Mouse (Mus musculus): ENCODE measurements around the gene Dcn. TPM values are rescaled to one million over a fixed set of nuclear protein-coding genes. Genes with fewer than 3 reads are reported as not detected.

Dcn gene
- 52.2 and 56.7 TPM in 2 replicates for total RNA-seq (2014; rRNA removed)
- 52.2 and 57.3 TPM in 2 replicates for polyA plus RNA-seq (2015; fragmentation: Nextera tagmentation; extraction: Ambion mirVana)

DNA sequence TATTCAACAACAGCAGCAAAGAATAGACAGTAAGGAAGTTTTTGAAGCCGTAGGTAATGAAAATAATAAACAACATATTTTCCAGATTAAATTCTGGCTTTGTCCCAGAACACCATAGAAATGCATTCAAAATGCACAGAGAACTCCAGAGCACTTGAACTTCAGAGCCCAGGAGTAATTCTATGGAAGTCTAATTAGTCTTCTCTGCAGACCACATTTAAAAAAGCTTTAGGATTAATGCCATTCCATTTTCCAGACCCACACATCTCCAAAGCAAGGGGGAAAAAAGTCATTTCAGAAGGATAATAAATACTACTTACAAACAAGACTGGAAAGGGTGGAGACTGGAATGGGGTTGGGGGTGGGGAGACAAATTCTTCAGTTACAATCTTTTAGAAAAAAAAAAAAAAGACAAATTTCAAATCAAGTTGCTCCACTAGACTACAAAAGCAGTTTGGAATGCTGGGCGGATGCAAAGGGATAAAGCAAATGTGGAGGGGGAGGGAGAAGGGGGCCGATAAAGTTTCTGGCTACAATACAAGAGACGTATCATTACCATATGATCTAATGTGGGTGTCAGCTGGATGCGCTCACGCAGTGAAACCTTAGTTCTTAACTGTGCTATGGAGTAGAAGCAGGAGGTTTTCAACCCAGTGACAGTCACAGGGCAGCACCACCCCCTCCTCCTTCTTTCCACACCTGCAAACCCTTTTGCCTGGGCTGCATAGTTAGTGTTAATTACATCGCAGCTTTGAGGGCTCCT is at the start of gene Dcn:
TSS of gene Dcn (plus strand) at position 606 of the 763 bp plus-strand sequence.
- peaks cover 3% of the 10 kb centered on the region; the same call in 1 of the 2 replicates for H3K4me1 ChIP-seq (ENCODE audit: insufficient read depth, low read length)
- DNase-seq (ENCODE audit: low spot score) (no peak), ATAC-seq (ENCODE audit: low FRiP score) (no peak)
- peak within 1 kb of the TSS; percentile 20; the same call in 1 of the 2 replicates for H3K4me2 ChIP-seq (ENCODE audit: low read depth, low read length, poor library complexity, severe bottlenecking)
- H3K27ac ChIP-seq (ENCODE audit: low read depth, low read length), result no peak within 1 kb of the TSS
- H3K9me3 ChIP-seq (ENCODE audit: low read length), result no peaks in the 10 kb centered on the region
- H3K9ac ChIP-seq (replicated peaks; ENCODE audit: low read length, poor library complexity, severe bottlenecking), result no peak within 1 kb of the TSS
- H3K27me3 ChIP-seq (ENCODE audit: insufficient read depth, low read length), result no peaks in the 10 kb centered on the region
- H3K36me3 ChIP-seq (ENCODE audit: insufficient read depth, low read length), result no peaks in the 10 kb centered on the region
- WGBS, result 11% methylated on average over 7 of the region's 7 CpGs
- H3K4me3 ChIP-seq (ENCODE audit: low read depth, low read length), result no peak within 1 kb of the TSS
- TF ChIP-seq CTCF (IDR thresholded peaks at IDR 0.05), result no peak

- no peaks in the 10 kb centered on the region for H3K9me3 ChIP-seq (ENCODE audit: low read length)
- no peaks in the 10 kb centered on the region for H3K4me1 ChIP-seq (ENCODE audit: insufficient read depth, low read length)
- TF ChIP-seq CTCF (IDR thresholded peaks at IDR 0.05), result no peak
- H3K36me3 ChIP-seq (ENCODE audit: insufficient read depth, low read length), result no peaks in the 10 kb centered on the region
- no peaks in the 10 kb centered on the region for H3K27me3 ChIP-seq (ENCODE audit: insufficient read depth, low read length)
- H3K4me2 ChIP-seq (ENCODE audit: low read depth, low read length, poor library complexity, severe bottlenecking), result no peak overlapping the region
- no peak overlapping the region for H3K27ac ChIP-seq (ENCODE audit: low read depth, low read length)
- no peak overlapping the region for H3K9ac ChIP-seq (replicated peaks; ENCODE audit: low read length, poor library complexity, severe bottlenecking)
- H3K4me3 ChIP-seq (ENCODE audit: low read depth, low read length), result no peak overlapping the region
- ATAC-seq (ENCODE audit: low FRiP score) (no peak), DNase-seq (ENCODE audit: low spot score) (no peak)
- 83% methylated on average over 5 of the region's 5 CpGs for WGBS
These were observed 42.7 kb upstream of the Dcn start for GRCm38 (mm10) chr10:97436662-97437061.

DNA sequence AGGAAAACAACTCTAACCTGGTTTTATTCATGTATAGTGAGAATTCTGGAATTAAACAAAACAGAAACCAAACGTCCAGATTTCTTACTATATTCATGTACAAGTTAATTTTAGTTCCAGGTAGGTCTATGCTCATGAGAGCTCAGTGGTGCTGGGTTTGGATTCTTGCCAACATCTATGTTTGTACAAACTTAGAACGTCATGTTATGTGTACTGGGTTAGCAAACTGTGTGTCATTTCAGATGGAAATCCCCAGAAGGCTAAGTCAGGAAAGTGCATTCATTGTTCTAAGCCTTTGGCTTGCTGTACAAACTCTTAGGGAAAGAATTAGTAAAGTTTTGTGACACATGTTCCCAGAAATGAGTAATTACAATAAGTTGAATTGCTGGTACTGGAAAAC is 37.1 kb upstream of the Dcn start:
- H3K4me3 ChIP-seq (ENCODE audit: low read depth, low read length), result no peak overlapping the region
- DNase-seq (ENCODE audit: low spot score) (no peak), ATAC-seq (ENCODE audit: low FRiP score) (no peak)
- H3K36me3 ChIP-seq (ENCODE audit: insufficient read depth, low read length), result no peaks in the 10 kb centered on the region
- H3K9ac ChIP-seq (replicated peaks; ENCODE audit: low read length, poor library complexity, severe bottlenecking), result no peak overlapping the region
- H3K4me2 ChIP-seq (ENCODE audit: low read depth, low read length, poor library complexity, severe bottlenecking), result no peak overlapping the region
- WGBS, result 60% methylated on average over 2 of the region's 2 CpGs
- H3K4me1 ChIP-seq (ENCODE audit: insufficient read depth, low read length), result no peaks in the 10 kb centered on the region
- no peak overlapping the region for H3K27ac ChIP-seq (ENCODE audit: low read depth, low read length)
- no peak for TF ChIP-seq CTCF (IDR thresholded peaks at IDR 0.05)
- H3K9me3 ChIP-seq (ENCODE audit: low read length), result no peaks in the 10 kb centered on the region
- H3K27me3 ChIP-seq (ENCODE audit: insufficient read depth, low read length), result no peaks in the 10 kb centered on the region

DNA sequence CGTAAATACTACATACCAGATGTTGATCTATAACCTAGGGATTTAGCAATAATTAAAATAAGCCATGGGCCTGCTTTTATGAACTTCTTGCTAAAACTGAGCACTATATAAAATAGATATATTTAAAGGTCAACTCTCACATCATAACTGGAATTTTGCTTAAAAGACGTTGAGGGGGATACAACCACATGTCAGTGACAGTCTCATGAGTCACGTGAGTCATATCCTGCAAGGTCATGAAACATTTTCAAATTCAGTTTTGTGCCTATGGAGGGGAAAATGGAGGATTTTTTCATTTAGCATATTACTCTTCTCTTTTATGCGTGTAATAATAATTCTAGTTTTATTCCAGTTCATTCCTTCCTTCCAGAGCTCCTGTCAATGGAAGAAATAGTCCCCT is 32.9 kb upstream of the Dcn start:
- ATAC-seq (ENCODE audit: low FRiP score) (no peak), DNase-seq (ENCODE audit: low spot score) (no peak)
- Histone ChIP-seq H3K9ac (replicated peaks; ENCODE audit: low read length, poor library complexity, severe bottlenecking) (no peak overlapping the region), H3K4me1 (ENCODE audit: insufficient read depth, low read length) (no peaks in the 10 kb centered on the region), H3K27me3 (ENCODE audit: insufficient read depth, low read length) (no peaks in the 10 kb centered on the region), H3K36me3 (ENCODE audit: insufficient read depth, low read length) (no peaks in the 10 kb centered on the region), H3K27ac (ENCODE audit: low read depth, low read length) (no peak overlapping the region), H3K4me2 (ENCODE audit: low read depth, low read length, poor library complexity, severe bottlenecking) (no peak overlapping the region), H3K9me3 (ENCODE audit: low read length) (no peaks in the 10 kb centered on the region), H3K4me3 (ENCODE audit: low read depth, low read length) (no peak overlapping the region)
- WGBS, result 89% methylated on average over 4 of the region's 4 CpGs
- TF ChIP-seq CTCF (IDR thresholded peaks at IDR 0.05), result no peak

DNA sequence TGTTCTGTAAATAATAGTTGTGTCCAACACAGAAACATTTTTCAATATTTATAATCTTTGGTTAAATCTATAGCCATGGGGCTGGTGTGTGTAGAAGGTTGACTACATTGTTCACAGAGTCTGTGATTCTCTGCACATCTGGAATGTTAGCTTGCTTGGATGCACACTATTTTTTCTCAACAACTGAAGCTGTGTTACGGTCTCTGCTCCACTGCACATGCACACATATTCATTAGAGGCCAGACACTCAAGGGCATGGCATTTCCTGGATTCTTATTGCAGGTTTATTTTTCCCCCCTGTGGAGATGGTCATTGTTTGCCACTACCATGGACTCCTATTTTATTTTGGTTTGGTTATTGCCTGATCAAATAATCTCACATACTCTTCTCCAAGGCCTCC is 26.5 kb upstream of the Dcn start:
- ATAC-seq (ENCODE audit: low FRiP score) (no peak), DNase-seq (ENCODE audit: low spot score) (no peak)
- 66% methylated on average over 1 of the region's 1 CpGs for WGBS
- Histone ChIP-seq H3K27ac (ENCODE audit: low read depth, low read length) (no peak overlapping the region), H3K27me3 (ENCODE audit: insufficient read depth, low read length) (no peaks in the 10 kb centered on the region), H3K9me3 (ENCODE audit: low read length) (no peaks in the 10 kb centered on the region), H3K4me1 (ENCODE audit: insufficient read depth, low read length) (no peaks in the 10 kb centered on the region), H3K4me3 (ENCODE audit: low read depth, low read length) (no peak overlapping the region), H3K9ac (replicated peaks; ENCODE audit: low read length, poor library complexity, severe bottlenecking) (no peak overlapping the region), H3K4me2 (ENCODE audit: low read depth, low read length, poor library complexity, severe bottlenecking) (no peak overlapping the region), H3K36me3 (ENCODE audit: insufficient read depth, low read length) (no peaks in the 10 kb centered on the region)
- no peak for TF ChIP-seq CTCF (IDR thresholded peaks at IDR 0.05)

DNA sequence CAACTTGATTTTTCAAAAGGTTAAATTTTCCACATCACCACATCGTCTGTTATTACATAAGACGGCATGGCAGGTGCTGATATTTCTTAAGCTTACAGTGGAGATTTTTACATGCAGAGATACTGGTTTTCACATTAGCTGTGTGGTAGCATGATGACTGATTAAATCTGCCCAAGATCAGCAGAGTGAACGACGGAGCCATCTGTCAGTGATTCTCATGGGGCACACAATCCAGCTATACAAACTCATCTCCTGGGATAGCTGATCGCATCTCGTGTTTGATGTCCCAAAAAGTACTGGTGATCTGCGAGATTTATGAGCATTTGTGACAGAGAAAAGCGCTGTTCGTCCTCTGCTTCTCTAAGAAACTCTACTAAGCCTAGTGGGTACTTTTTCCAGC is 25.9 kb upstream of the Dcn start:
- Histone ChIP-seq H3K4me1 (ENCODE audit: insufficient read depth, low read length) (no peaks in the 10 kb centered on the region), H3K9me3 (ENCODE audit: low read length) (no peaks in the 10 kb centered on the region), H3K9ac (replicated peaks; ENCODE audit: low read length, poor library complexity, severe bottlenecking) (no peak overlapping the region), H3K27me3 (ENCODE audit: insufficient read depth, low read length) (no peaks in the 10 kb centered on the region), H3K4me3 (ENCODE audit: low read depth, low read length) (no peak overlapping the region), H3K4me2 (ENCODE audit: low read depth, low read length, poor library complexity, severe bottlenecking) (no peak overlapping the region), H3K27ac (ENCODE audit: low read depth, low read length) (no peak overlapping the region), H3K36me3 (ENCODE audit: insufficient read depth, low read length) (no peaks in the 10 kb centered on the region)
- WGBS, result 61% methylated on average over 9 of the region's 9 CpGs
- peak; percentile 26 for DNase-seq (ENCODE audit: low spot score)
- TF ChIP-seq CTCF (IDR thresholded peaks at IDR 0.05), result no peak
- no peak for ATAC-seq (ENCODE audit: low FRiP score)

All from midbrain, postnatal 0 days (tissue).